Mouse (Mus musculus) heart, embryonic 11.5 days (tissue): ENCODE measurements around the gene Ssh2. TPM values are rescaled to one million over a fixed set of nuclear protein-coding genes. Genes with fewer than 3 reads are reported as not detected.

Experiments
- ATAC-seq: fragments of 200-750 bp; cut with Nextera tagmentation; replicated peaks from 2 replicates; pipeline ENCODE4 v1.8.0; 2017; ENCODE audit warnings: moderate library complexity; ENCODE audit not compliant: insufficient number of reproducible peaks, low FRiP score, low TSS enrichment
- H3K27ac ChIP-seq: fragments of 300-500 bp; sonication (generic); 2 replicates; pipeline ENCODE4 v1.5.1; 2014; ENCODE audit warnings: mild to moderate bottlenecking, low read depth, low read length
- H3K27me3 ChIP-seq: fragments of 300-500 bp; sonication (generic); 2 replicates; pipeline ENCODE4 v1.6.1; 2014; ENCODE audit warnings: mild to moderate bottlenecking, low read length, mixed read lengths; ENCODE audit not compliant: control insufficient read depth, insufficient read depth
- H3K36me3 ChIP-seq: fragments of 300-500 bp; sonication (generic); 2 replicates; pipeline ENCODE4 v1.6.1; 2014; ENCODE audit warnings: mild to moderate bottlenecking, low read length, moderate library complexity, mixed read lengths; ENCODE audit not compliant: control insufficient read depth, insufficient read depth
- H3K4me1 ChIP-seq: fragments of 300-500 bp; sonication (generic); 2 replicates; pipeline ENCODE4 v1.6.1; 2014; ENCODE audit warnings: low read length; ENCODE audit not compliant: control insufficient read depth, insufficient read depth
- H3K4me2 ChIP-seq: fragments of 300-500 bp; sonication (generic); 2 replicates; pipeline ENCODE4 v1.6.1; 2014; ENCODE audit warnings: mild to moderate bottlenecking, moderate library complexity
- H3K4me3 ChIP-seq: fragments of 300-500 bp; sonication (generic); 2 replicates; pipeline ENCODE4 v1.5.1; 2014; ENCODE audit warnings: low read depth, low read length
- H3K9ac ChIP-seq: fragments of 300-500 bp; sonication (generic); 2 replicates; pipeline ENCODE4 v1.6.1; 2014; ENCODE audit warnings: mild to moderate bottlenecking, low read depth, low read length, moderate library complexity
- H3K9me3 ChIP-seq: fragments of 300-500 bp; sonication (generic); replicated peaks from 2 replicates; pipeline ENCODE4 v1.6.1; 2016; ENCODE audit warnings: low read length; ENCODE audit not compliant: control insufficient read depth
- WGBS: fragments of 180-500 bp; shearing (Covaris S2); extraction: QIAGEN DNeasy Blood & Tissue Kit; methylation state at CpG from one replicate; pipeline ENCODE4 v1.1.7; 2014; ENCODE audit not compliant: insufficient replicate concordance; 5-methylcytosine and 5-hydroxymethylcytosine counted together
- polyA plus RNA-seq: library from polyadenylated mRNA; unstranded; fragments of >200 nt; fragmentation: Nextera tagmentation; extraction: Ambion mirVana; gene quantifications from 2 replicates; pipeline ENCODE4 v1.2.1, GENCODE M21; 2014

The Ssh2 gene
- polyA plus RNA-seq, 1 experiment from 2014 or later, result 22.8 TPM

DNA sequence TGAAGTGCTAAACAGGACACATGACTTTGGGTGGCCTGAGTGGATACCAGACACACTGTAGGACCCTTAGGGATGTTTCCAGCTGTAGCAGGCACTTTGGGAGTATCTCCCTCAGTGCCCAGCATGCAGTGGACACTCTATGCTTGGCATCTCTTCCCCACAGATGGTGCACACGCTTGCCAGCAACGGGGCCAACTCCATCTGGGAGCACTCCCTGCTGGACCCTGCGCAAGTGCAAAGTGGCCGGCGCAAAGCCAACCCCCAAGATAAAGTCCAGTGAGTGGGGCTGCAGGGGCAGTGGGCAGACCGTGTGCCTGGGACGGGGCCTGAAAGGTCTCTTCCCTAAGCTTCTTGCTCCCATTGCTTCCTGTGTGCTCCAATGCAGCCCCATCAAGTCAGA lies 283.3 kb downstream of the Ssh2 start:
- ATAC-seq, result no peak
- Histone ChIP-seq H3K9me3 (no peaks in the 10 kb centered on the region), H3K36me3 (peaks cover 22% of the 10 kb centered on the region), H3K27ac (no peak overlapping the region), H3K9ac (no peak overlapping the region), H3K4me3 (no peak overlapping the region), H3K27me3 (no peaks in the 10 kb centered on the region), H3K4me1 (peaks cover 40% of the 10 kb centered on the region), H3K4me2 (no peak overlapping the region)
- WGBS, result 90% methylated on average over 7 of the region's 7 CpGs

DNA sequence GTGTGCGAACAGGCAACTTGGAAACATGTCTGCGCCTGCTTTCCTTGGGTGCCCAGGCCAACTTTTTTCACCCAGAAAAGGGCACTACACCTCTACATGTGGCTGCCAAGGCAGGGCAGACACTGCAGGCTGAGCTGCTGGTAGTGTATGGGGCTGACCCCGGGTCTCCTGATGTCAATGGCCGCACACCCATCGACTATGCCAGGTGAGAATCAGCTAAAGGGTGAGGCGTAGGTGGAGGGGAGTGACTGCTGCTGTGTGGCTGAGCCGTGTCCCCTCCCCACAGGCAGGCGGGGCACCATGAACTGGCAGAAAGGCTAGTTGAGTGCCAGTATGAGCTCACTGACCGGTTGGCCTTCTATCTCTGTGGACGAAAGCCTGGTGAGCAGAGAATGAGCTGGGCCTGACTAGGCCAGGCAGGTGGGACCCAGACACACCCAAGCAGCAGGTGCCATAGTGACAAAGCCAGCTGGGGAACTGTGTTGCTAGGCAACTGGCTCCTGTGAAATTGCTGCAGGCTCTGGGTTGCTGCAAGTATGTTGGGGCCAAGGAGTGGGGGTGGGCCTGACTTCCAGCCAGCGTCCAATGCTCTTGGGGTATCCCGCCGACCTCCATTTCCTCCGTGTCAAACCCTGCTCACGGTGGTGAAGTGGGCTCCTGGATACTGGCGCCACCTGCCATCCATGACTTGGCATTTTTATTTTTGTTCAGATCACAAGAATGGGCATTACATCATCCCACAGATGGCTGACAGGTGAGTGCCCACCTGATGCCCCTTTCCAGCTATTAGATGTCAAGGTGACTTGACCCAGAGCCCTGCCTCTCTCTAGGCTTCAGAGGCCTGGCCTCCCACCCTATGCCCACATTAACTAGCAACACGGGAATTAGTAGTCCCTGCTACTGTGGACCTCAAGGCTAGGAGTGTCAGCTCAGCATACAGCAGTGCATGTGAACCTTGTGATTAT lies 284.6 kb downstream of the Ssh2 start:
- H3K27ac ChIP-seq, result no peak overlapping the region
- H3K9ac ChIP-seq, result no peak overlapping the region
- H3K4me2 ChIP-seq, result no peak overlapping the region
- no peaks in the 10 kb centered on the region for H3K27me3 ChIP-seq
- H3K9me3 ChIP-seq, result no peaks in the 10 kb centered on the region
- no peak overlapping the region for H3K4me3 ChIP-seq
- 83% methylated on average over 17 of the region's 17 CpGs for WGBS
- peaks cover 28% of the 10 kb centered on the region for H3K4me1 ChIP-seq
- H3K36me3 ChIP-seq, result peaks cover 31% of the 10 kb centered on the region
- ATAC-seq, result no peak

DNA sequence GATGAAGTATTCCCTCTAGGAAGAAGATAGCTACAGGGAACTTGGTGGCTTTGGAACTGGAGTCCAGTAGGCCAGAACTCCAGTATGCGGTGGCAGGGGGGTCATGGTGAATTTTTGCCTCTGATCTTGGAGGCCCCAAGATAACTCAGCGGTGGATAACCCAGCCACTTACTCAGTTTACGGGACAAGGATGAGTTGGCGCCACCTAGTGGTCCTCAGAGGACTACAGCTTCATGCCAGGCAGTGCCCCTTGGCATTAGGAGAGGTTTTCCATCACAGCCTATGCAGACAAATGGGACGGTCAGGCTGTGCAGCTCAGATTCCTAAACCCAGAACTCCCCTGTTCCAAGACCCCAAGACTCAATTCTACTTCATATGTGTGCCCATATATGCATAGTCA lies 285.3 kb downstream of the Ssh2 start:
- Histone ChIP-seq H3K27me3 (no peaks in the 10 kb centered on the region), H3K4me3 (no peak overlapping the region), H3K9ac (no peak overlapping the region), H3K9me3 (no peaks in the 10 kb centered on the region), H3K4me2 (no peak overlapping the region), H3K36me3 (peaks cover 36% of the 10 kb centered on the region), H3K4me1 (peaks cover 23% of the 10 kb centered on the region), H3K27ac (no peak overlapping the region)
- 22% methylated on average over 5 of the region's 5 CpGs for WGBS
- ATAC-seq, result no peak

DNA sequence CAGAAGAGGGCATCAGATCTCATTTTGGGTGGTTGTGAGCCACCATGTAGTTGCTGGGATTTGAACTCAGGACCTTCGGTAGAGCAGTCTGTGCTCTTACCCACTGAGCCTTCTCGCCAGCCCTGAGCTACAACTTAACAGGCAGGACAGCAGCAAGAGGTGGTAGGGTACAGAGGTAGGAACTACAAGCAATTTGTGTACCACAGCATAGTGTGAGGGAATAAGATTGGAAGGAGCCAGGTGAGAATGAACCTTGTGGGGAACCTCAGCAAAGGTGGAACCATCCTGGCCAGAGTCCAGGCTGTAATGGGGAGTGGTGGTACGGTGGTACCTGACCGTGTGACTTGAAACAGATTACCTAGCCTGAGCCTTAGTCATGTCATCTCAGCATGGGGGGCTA lies 285.9 kb downstream of the Ssh2 start:
- no peak overlapping the region for H3K9ac ChIP-seq
- ATAC-seq, result no peak
- H3K27me3 ChIP-seq, result no peaks in the 10 kb centered on the region
- no peak overlapping the region for H3K27ac ChIP-seq
- H3K4me3 ChIP-seq, result no peak overlapping the region
- no peak overlapping the region for H3K4me2 ChIP-seq
- H3K4me1 ChIP-seq, result peaks cover 19% of the 10 kb centered on the region
- peaks cover 42% of the 10 kb centered on the region for H3K36me3 ChIP-seq
- H3K9me3 ChIP-seq, result no peaks in the 10 kb centered on the region
- 93% methylated on average over 4 of the region's 4 CpGs for WGBS

DNA sequence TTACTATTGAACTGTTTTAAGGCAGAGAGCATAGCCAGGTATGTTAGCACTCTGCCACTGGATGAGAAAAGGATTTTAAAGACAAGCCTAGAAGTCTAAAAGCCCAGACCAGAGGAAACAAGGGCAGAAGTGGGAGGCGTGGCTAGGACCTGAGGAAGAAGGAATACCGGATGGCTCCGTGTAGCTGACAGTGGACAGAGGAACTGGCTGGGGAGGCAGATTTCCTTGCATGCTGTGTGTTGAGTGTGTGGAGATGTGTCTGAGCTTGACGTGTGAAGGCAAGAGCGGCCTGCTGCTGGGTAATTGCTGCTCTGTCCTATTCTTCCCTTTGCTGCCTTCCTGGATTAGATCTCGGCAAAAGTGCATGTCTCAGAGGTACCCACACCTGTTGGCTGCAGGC lies 286.4 kb downstream of the Ssh2 start:
- Histone ChIP-seq H3K36me3 (peaks cover 47% of the 10 kb centered on the region), H3K9me3 (no peaks in the 10 kb centered on the region), H3K4me3 (no peak overlapping the region), H3K9ac (no peak overlapping the region), H3K4me1 (peaks cover 14% of the 10 kb centered on the region), H3K4me2 (no peak overlapping the region), H3K27ac (no peak overlapping the region), H3K27me3 (no peaks in the 10 kb centered on the region)
- no peak for ATAC-seq
- WGBS, result 76% methylated on average over 6 of the region's 6 CpGs

DNA sequence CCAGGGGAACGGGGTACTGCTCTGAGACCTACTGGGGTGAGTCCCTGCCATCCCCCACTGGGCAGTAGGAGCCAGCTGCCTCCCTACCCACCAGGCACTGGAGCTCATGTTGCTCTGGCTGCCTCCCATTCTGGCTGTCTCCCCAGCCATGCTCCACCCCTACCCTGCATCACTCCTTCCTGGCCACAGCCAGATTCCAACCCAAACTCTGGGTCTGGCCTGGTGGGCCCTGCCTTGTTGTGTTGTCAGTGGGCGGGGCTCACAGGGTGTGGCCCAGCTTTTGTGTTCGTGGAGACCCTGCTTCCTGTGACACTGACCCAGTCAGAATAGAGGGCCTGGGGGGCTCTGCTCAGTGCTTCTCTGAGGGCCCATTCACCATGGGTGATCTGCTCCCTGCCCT lies 287.4 kb downstream of the Ssh2 start:
- WGBS, result 63% methylated on average over 3 of the region's 3 CpGs
- no peak overlapping the region for H3K27ac ChIP-seq
- no peak overlapping the region for H3K9ac ChIP-seq
- H3K36me3 ChIP-seq, result peaks cover 47% of the 10 kb centered on the region
- no peak overlapping the region for H3K4me2 ChIP-seq
- no peaks in the 10 kb centered on the region for H3K27me3 ChIP-seq
- H3K9me3 ChIP-seq, result no peaks in the 10 kb centered on the region
- ATAC-seq, result no peak
- peaks cover 12% of the 10 kb centered on the region for H3K4me1 ChIP-seq
- no peak overlapping the region for H3K4me3 ChIP-seq

DNA sequence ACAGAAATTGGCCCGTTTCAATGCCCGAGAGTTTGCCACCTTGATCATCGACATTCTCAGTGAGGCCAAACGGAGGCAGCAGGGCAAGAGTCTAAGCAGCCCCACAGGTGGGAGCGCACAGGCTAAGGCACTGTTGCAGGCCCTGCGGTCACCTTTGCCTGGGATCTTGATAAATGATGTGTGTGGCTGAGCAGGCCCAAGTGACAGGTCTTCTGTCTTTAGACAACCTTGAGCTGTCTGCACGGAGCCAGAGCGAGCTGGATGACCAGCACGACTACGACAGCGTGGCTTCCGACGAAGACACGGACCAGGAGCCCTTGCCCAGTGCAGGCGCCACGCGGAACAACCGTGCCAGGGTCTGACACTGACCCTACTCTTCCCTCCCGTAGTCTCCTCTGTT lies 288.3 kb downstream of the Ssh2 start:
- no peak overlapping the region for H3K4me2 ChIP-seq
- ATAC-seq, result no peak
- peaks cover 13% of the 10 kb centered on the region for H3K4me1 ChIP-seq
- peaks cover 49% of the 10 kb centered on the region for H3K36me3 ChIP-seq
- 92% methylated on average over 19 of the region's 19 CpGs for WGBS
- no peaks in the 10 kb centered on the region for H3K27me3 ChIP-seq
- no peaks in the 10 kb centered on the region for H3K9me3 ChIP-seq
- H3K9ac ChIP-seq, result no peak overlapping the region
- H3K4me3 ChIP-seq, result no peak overlapping the region
- H3K27ac ChIP-seq, result no peak overlapping the region

DNA sequence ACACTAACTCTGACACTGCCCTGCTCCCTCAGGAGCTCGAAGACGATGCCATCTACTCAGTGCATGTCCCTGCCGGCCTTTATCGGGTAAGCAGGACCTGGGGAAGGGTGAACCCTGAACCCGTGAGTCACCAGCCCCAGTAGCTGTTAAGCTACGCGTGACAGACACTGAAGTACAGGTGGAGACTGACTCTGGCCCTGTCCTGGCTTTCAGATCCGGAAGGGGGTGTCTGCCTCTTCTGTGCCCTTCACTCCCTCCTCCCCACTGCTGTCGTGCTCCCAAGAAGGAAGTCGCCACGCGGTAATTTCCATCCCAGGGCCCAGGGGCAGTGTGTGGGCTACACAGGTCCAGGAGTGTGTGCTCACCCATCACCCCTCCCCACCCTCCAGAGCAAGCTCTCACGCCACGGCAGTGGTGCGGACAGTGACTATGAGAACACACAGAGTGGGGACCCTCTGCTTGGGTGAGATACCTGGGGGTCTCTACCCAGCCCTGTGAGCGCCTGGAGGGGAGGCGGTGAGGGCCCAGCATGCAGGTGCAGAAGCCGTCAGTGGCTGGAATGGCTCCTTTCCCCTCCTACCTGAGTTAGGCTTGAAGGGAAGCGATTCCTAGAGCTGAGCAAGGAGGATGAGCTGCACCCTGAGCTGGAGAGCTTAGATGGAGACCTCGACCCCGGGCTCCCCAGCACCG lies 289.3 kb downstream of the Ssh2 start:
- no peak overlapping the region for H3K27ac ChIP-seq
- ATAC-seq, result no peak

More for the DNA sequence above, 289.3 kb downstream of the Ssh2 start:
- Histone ChIP-seq H3K27me3 (no peaks in the 10 kb centered on the region), H3K9ac (no peak overlapping the region), H3K4me2 (no peak overlapping the region), H3K4me3 (no peak overlapping the region), H3K9me3 (no peaks in the 10 kb centered on the region), H3K4me1 (peaks cover 13% of the 10 kb centered on the region), H3K36me3 (peaks cover 43% of the 10 kb centered on the region)
- WGBS, result 84% methylated on average over 22 of the region's 22 CpGs
